Mouse (Mus musculus) intestine, embryonic 14.5 days (tissue): ENCODE measurements around the gene Bdnf. TPM values are rescaled to one million over a fixed set of nuclear protein-coding genes. Genes with fewer than 3 reads are reported as not detected.

Experiments used
- ATAC-seq: fragments of 200-750 bp; cut with Nextera tagmentation; replicated peaks from 2 replicates; pipeline ENCODE4 v1.8.0; 2017; ENCODE audit warnings: low read depth, moderate number of reproducible peaks, moderate TSS enrichment, moderate library complexity; ENCODE audit not compliant: low FRiP score, low TSS enrichment
- DNase-seq: peaks from one replicate; pipeline ENCODE4 v3.0.0-alpha.2; 2018; ENCODE audit warnings: low spot score
- H3K27ac ChIP-seq: fragments of 300-500 bp; sonication (generic); 2 replicates; pipeline ENCODE4 v1.5.1; 2014; ENCODE audit warnings: low read depth, mild to moderate bottlenecking, control low read depth
- H3K27me3 ChIP-seq: fragments of 300-500 bp; sonication (generic); replicated peaks from 2 replicates; pipeline ENCODE4 v1.6.1; 2014; ENCODE audit warnings: low read length, control low read depth; ENCODE audit not compliant: control insufficient read depth, insufficient read depth
- H3K36me3 ChIP-seq: fragments of 300-500 bp; sonication (generic); 2 replicates; pipeline ENCODE4 v1.6.1; 2014; ENCODE audit warnings: low read length, control low read depth; ENCODE audit not compliant: control insufficient read depth, insufficient read depth
- H3K4me1 ChIP-seq: fragments of 300-500 bp; sonication (generic); replicated peaks from 2 replicates; pipeline ENCODE4 v1.6.1; 2014; ENCODE audit warnings: low read length, control low read depth, mixed read lengths; ENCODE audit not compliant: control insufficient read depth, insufficient read depth
- H3K4me2 ChIP-seq: fragments of 300-500 bp; sonication (generic); 2 replicates; pipeline ENCODE4 v1.6.1; 2014; ENCODE audit warnings: low read length
- H3K4me3 ChIP-seq: fragments of 300-500 bp; sonication (generic); 2 replicates; pipeline ENCODE4 v1.5.1; 2014; ENCODE audit warnings: low read depth, low read length, control low read depth, mixed read lengths
- H3K9ac ChIP-seq: fragments of 300-500 bp; sonication (generic); 2 replicates; pipeline ENCODE4 v1.6.1; 2014; ENCODE audit warnings: mild to moderate bottlenecking, low read length
- H3K9me3 ChIP-seq: fragments of 300-500 bp; sonication (generic); 2 replicates; pipeline ENCODE4 v1.6.1; 2016; ENCODE audit warnings: low read length, control low read depth; ENCODE audit not compliant: control insufficient read depth
- WGBS: fragments of 180-500 bp; shearing (Covaris S2); extraction: QIAGEN DNeasy Blood & Tissue Kit; methylation state at CpG from one replicate; pipeline ENCODE4 v1.1.7; 2014; 5-methylcytosine and 5-hydroxymethylcytosine counted together
- polyA plus RNA-seq: library from polyadenylated mRNA; unstranded; fragments of >200 nt; fragmentation: Nextera tagmentation; extraction: Ambion mirVana; gene quantifications from 2 replicates; pipeline ENCODE4 v1.2.1, GENCODE M21; 2014

Bdnf gene
- polyA plus RNA-seq, 1 experiment from 2014 or later: 4.2 TPM

GRCm38 (mm10) chr2:109729221-109729620, 54.7 kb downstream of the Bdnf start:
- DNase-seq (no peak), ATAC-seq (no peak)
- no peak overlapping the region for H3K27ac ChIP-seq

GRCm38 (mm10) chr2:109733201-109734039, 58.9 kb downstream of the Bdnf start:
- H3K27ac ChIP-seq: no peak overlapping the region
- WGBS: 38% methylated on average over 9 of the region's 9 CpGs
- H3K9ac ChIP-seq: no peak overlapping the region
- no peak for DNase-seq
- no peaks in the 10 kb centered on the region for H3K4me1 ChIP-seq
- H3K27me3 ChIP-seq: no peaks in the 10 kb centered on the region
- H3K4me2 ChIP-seq: no peak overlapping the region
- no peaks in the 10 kb centered on the region for H3K36me3 ChIP-seq
- no peak overlapping the region for H3K4me3 ChIP-seq
- no peak for ATAC-seq
- H3K9me3 ChIP-seq: no peaks in the 10 kb centered on the region

More at GRCm38 (mm10) chr2:109729221-109729620, 54.7 kb downstream of the Bdnf start:
- Histone ChIP-seq H3K9ac (no peak overlapping the region), H3K36me3 (no peaks in the 10 kb centered on the region), H3K4me3 (no peak overlapping the region), H3K4me1 (peaks cover 5% of the 10 kb centered on the region; the same call in 1 of the 2 replicates), H3K9me3 (no peaks in the 10 kb centered on the region), H3K27me3 (no peaks in the 10 kb centered on the region), H3K4me2 (no peak overlapping the region)
- WGBS: 93% methylated on average over 1 of the region's 1 CpGs

- Histone ChIP-seq H3K4me2 (no peak overlapping the region), H3K36me3 (no peaks in the 10 kb centered on the region), H3K27me3 (no peaks in the 10 kb centered on the region), H3K9me3 (no peaks in the 10 kb centered on the region), H3K4me3 (no peak overlapping the region), H3K4me1 (no peaks in the 10 kb centered on the region), H3K9ac (no peak overlapping the region), H3K27ac (no peak overlapping the region)
- no peak for ATAC-seq
- DNase-seq: no peak
- WGBS: 87% methylated on average over 3 of the region's 3 CpGs
Measured at GRCm38 (mm10) chr2:109734228-109734627, 59.7 kb downstream of the Bdnf start.

- H3K9me3 ChIP-seq: no peaks in the 10 kb centered on the region
- H3K27me3 ChIP-seq: no peaks in the 10 kb centered on the region
- no peak overlapping the region for H3K9ac ChIP-seq
- no peak overlapping the region for H3K27ac ChIP-seq
- 70% methylated on average over 6 of the region's 6 CpGs for WGBS
- no peak for DNase-seq
- no peak overlapping the region for H3K4me3 ChIP-seq
- H3K4me2 ChIP-seq: no peak overlapping the region
- no peaks in the 10 kb centered on the region for H3K36me3 ChIP-seq
- peak; percentile 65 for ATAC-seq
- no peaks in the 10 kb centered on the region for H3K4me1 ChIP-seq
Measured at GRCm38 (mm10) chr2:109734666-109735065, 60.2 kb downstream of the Bdnf start.

GRCm38 (mm10) chr2:109735347-109735746, 60.8 kb downstream of the Bdnf start:
- Histone ChIP-seq H3K4me2 (no peak overlapping the region), H3K27me3 (no peaks in the 10 kb centered on the region), H3K36me3 (no peaks in the 10 kb centered on the region), H3K4me1 (no peaks in the 10 kb centered on the region), H3K9me3 (no peaks in the 10 kb centered on the region), H3K9ac (no peak overlapping the region), H3K27ac (no peak overlapping the region), H3K4me3 (no peak overlapping the region)
- ATAC-seq (no peak), DNase-seq (no peak)
- 71% methylated on average over 7 of the region's 7 CpGs for WGBS

GRCm38 (mm10) chr2:109736306-109736705, 61.8 kb downstream of the Bdnf start:
- no peak overlapping the region for H3K4me3 ChIP-seq
- no peak for ATAC-seq
- H3K27ac ChIP-seq: no peak overlapping the region
- DNase-seq: no peak
- no peak overlapping the region for H3K4me2 ChIP-seq
- no peak overlapping the region for H3K9ac ChIP-seq
- no peaks in the 10 kb centered on the region for H3K27me3 ChIP-seq
- H3K9me3 ChIP-seq: no peaks in the 10 kb centered on the region
- WGBS: 44% methylated on average over 2 of the region's 2 CpGs
- H3K4me1 ChIP-seq: no peaks in the 10 kb centered on the region
- no peaks in the 10 kb centered on the region for H3K36me3 ChIP-seq

- Histone ChIP-seq H3K4me3 (no peak overlapping the region), H3K4me2 (no peak overlapping the region), H3K9me3 (no peaks in the 10 kb centered on the region), H3K9ac (no peak overlapping the region), H3K27me3 (no peaks in the 10 kb centered on the region), H3K27ac (no peak overlapping the region), H3K4me1 (no peaks in the 10 kb centered on the region; the same call in 1 of the 2 replicates), H3K36me3 (no peaks in the 10 kb centered on the region)
- DNase-seq (no peak), ATAC-seq (no peak)
- 49% methylated on average over 2 of the region's 2 CpGs for WGBS
Measured at GRCm38 (mm10) chr2:109738331-109738730, 63.8 kb downstream of the Bdnf start.

- Histone ChIP-seq H3K4me3 (no peak overlapping the region), H3K36me3 (no peaks in the 10 kb centered on the region), H3K27ac (no peak overlapping the region), H3K27me3 (no peaks in the 10 kb centered on the region), H3K4me1 (no peaks in the 10 kb centered on the region; the same call in 1 of the 2 replicates), H3K9me3 (no peaks in the 10 kb centered on the region), H3K4me2 (no peak overlapping the region), H3K9ac (no peak overlapping the region)
- DNase-seq: no peak
- no peak for ATAC-seq
- WGBS: 74% methylated on average over 3 of the region's 3 CpGs
Measured at GRCm38 (mm10) chr2:109743208-109743960, 68.9 kb downstream of the Bdnf start.
